Mouse (Mus musculus) heart, adult 2 months (tissue): ENCODE measurements around the gene Umad1. TPM values are rescaled to one million over a fixed set of nuclear protein-coding genes. Genes with fewer than 3 reads are reported as not detected.

Experiments
- DNase-seq, 2 experiments: peaks; one replicate each; pipeline ENCODE4 v3.0.0; 2021
- H3K27ac ChIP-seq: fragments of 200-600 bp; 2 replicates; pipeline ENCODE4 v1.8.1; 2022
- H3K27me3 ChIP-seq: fragments of 200-500 bp; 2 replicates; pipeline ENCODE4 v1.6.1; 2012; ENCODE audit warnings: mild to moderate bottlenecking, low read length, inconsistent platforms, mixed read lengths; ENCODE audit not compliant: control insufficient read depth, insufficient read depth
- H3K36me3 ChIP-seq: fragments of 200-500 bp; 2 replicates; pipeline ENCODE4 v1.6.1; 2012; ENCODE audit warnings: low read length, inconsistent platforms; ENCODE audit not compliant: control insufficient read depth, insufficient read depth
- H3K4me1 ChIP-seq: fragments of 200-500 bp; 2 replicates; pipeline ENCODE4 v1.6.1; 2011; ENCODE audit warnings: low read length; ENCODE audit not compliant: control insufficient read depth, insufficient read depth
- H3K4me3 ChIP-seq: fragments of 200-600 bp; 2 replicates; pipeline ENCODE4 v1.8.1; 2022
- H3K79me2 ChIP-seq: fragments of 200-500 bp; replicated peaks from 2 replicates; pipeline ENCODE4 v1.6.1; 2012; ENCODE audit warnings: mild to moderate bottlenecking, inconsistent platforms, low read length, moderate library complexity, mixed read lengths; ENCODE audit not compliant: control insufficient read depth, insufficient read depth
- H3K9ac ChIP-seq: fragments of 200-500 bp; 2 replicates; pipeline ENCODE4 v1.6.1; 2012; ENCODE audit warnings: low read depth, mild to moderate bottlenecking, control low read depth, inconsistent platforms, low read length, mixed read lengths
- CTCF ChIP-seq: fragments of 200-600 bp; IDR thresholded peaks from 2 replicates; pipeline ENCODE4 v1.8.1; 2022; ENCODE audit warnings: antibody characterized with exemption, mild to moderate bottlenecking, moderate library complexity
- EP300 ChIP-seq: fragments of 200-500 bp; IDR thresholded peaks from 2 replicates; pipeline ENCODE4 v1.6.1; 2011; ENCODE audit warnings: low read depth, low read length, control low read depth; ENCODE audit not compliant: insufficient read depth
- POLR2A ChIP-seq: fragments of 200-500 bp; IDR thresholded peaks from 2 replicates; pipeline ENCODE4 v1.6.1; 2011; ENCODE audit warnings: mild to moderate bottlenecking, low read depth, low read length, control low read depth; ENCODE audit not compliant: insufficient read depth
- WGBS: fragments of 180-500 bp; shearing (Covaris S2); methylation state at CpG from one replicate; pipeline ENCODE4 v1.1.7; 2018; 5-methylcytosine and 5-hydroxymethylcytosine counted together
- intact Hi-C: fragments of 180-260 bp; cut with DNase I; formaldehyde crosslinking; loops from one replicate; pipeline ENCODE4 v1.15.1; 2025
- polyA plus RNA-seq: library from polyadenylated mRNA; depleted of rRNA; stranded (reverse); fragments of >200 nt; gene quantifications from 2 replicates; pipeline ENCODE4 v1.2.3, GENCODE M21; 2012
- total RNA-seq, 2 experiments: library from RNA; stranded (reverse); gene quantifications; 2 replicates each; pipeline ENCODE4 v1.2.3; 2021

Umad1 gene
- total and polyA plus RNA-seq, 3 experiments = 7.3 to 14.0 (median 12.5) TPM

DNA sequence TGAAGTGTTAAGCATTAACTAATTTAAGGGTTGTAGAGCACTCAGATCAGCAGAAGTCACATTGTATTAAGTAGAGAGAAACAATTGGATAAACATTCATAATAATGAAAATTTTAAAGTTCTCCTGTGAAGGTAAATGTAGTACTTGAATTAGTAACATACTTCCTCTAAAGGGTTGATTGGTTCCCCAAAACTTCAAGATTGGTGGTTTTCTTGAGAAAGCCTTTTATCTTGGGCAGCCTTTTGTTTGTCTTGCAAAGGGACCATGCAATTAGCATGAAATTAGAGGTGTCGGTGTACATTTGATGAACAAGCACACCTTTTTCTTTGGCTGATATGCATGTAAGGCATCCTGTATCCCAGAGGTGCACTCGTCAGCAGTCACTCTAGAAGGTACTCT lies 131.8 kb downstream of the Umad1 start:
- no peak for DNase-seq
- H3K9ac ChIP-seq = no peak overlapping the region
- H3K27me3 ChIP-seq = no peaks in the 10 kb centered on the region
- no peaks in the 10 kb centered on the region for H3K79me2 ChIP-seq
- H3K36me3 ChIP-seq = no peaks in the 10 kb centered on the region
- intact Hi-C loops = no loop called here
- H3K27ac ChIP-seq = no peak overlapping the region
- TF ChIP-seq EP300 (no peak), POLR2A (no peak), CTCF (no peak)
- no peak overlapping the region for H3K4me3 ChIP-seq
- WGBS = 92% methylated on average over 2 of the region's 2 CpGs
- H3K4me1 ChIP-seq = no peaks in the 10 kb centered on the region

DNA sequence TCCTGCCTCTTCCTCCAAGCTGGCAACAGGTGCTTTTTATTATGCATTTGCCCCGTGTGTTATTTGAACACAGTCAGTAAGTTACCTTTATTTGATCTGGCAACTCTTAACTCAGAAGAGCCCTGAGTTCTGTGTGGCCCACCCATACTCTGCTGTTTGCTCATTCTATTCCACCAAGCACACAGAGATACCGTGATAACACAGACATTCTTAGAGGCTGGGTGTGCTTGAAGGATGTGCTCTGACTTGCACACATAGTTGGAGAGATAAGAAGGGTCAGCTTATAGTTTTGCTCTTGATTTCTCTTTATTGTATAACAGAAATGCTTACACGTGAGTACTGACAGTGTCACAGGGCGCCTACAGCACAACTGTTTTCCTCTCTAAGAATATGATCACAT lies 133.9 kb downstream of the Umad1 start:
- H3K27ac ChIP-seq = no peak overlapping the region
- no peaks in the 10 kb centered on the region for H3K36me3 ChIP-seq
- no peak for TF ChIP-seq CTCF
- no peak for TF ChIP-seq POLR2A
- no peak for TF ChIP-seq EP300
- H3K4me3 ChIP-seq = no peak overlapping the region
- H3K27me3 ChIP-seq = no peaks in the 10 kb centered on the region
- H3K9ac ChIP-seq = no peak overlapping the region
- H3K79me2 ChIP-seq = no peaks in the 10 kb centered on the region
- intact Hi-C loops = no loop called here
- DNase-seq = no peak
- WGBS = 73% methylated on average over 4 of the region's 4 CpGs
- H3K4me1 ChIP-seq = no peaks in the 10 kb centered on the region

GRCm38 (mm10) chr6:8394044-8394443 lies 135.0 kb downstream of the Umad1 start:
- TF ChIP-seq CTCF (no peak), POLR2A (no peak), EP300 (no peak)
- intact Hi-C loops = no loop called here
- H3K27ac ChIP-seq = no peak overlapping the region
- no peak overlapping the region for H3K4me3 ChIP-seq
- no peaks in the 10 kb centered on the region for H3K4me1 ChIP-seq
- DNase-seq = no peak
- H3K9ac ChIP-seq = no peak overlapping the region
- no peaks in the 10 kb centered on the region for H3K36me3 ChIP-seq
- no peaks in the 10 kb centered on the region for H3K79me2 ChIP-seq
- no peaks in the 10 kb centered on the region for H3K27me3 ChIP-seq

DNA sequence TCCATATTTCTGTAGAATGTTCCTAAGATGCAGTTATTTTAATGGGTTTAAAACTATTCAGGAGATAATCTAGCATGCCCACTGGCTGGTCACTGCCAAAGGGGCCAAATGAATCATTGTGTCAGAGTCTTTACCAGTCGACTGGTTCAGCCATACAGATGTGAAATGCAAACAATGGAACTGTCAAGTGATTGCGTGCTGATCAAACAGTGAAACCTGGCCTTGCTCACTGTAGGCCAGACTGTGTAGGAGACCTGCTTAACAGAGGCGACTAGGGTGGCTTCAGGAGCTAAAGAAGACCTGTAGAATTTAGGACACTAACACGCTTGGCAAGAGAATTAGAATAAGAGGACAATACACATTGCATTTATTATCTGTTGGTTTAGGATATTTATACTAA lies 136.0 kb downstream of the Umad1 start:
- WGBS = 75% methylated on average over 4 of the region's 4 CpGs
- intact Hi-C loops = no loop called here
- no peaks in the 10 kb centered on the region for H3K36me3 ChIP-seq

GRCm38 (mm10) chr6:8397252-8397651 lies 138.2 kb downstream of the Umad1 start:
- Histone ChIP-seq H3K9ac (no peak overlapping the region), H3K27ac (no peak overlapping the region), H3K4me3 (no peak overlapping the region), H3K36me3 (no peaks in the 10 kb centered on the region), H3K79me2 (no peaks in the 10 kb centered on the region), H3K27me3 (no peaks in the 10 kb centered on the region), H3K4me1 (no peaks in the 10 kb centered on the region)
- no peak for DNase-seq
- intact Hi-C loops = no loop called here
- TF ChIP-seq CTCF (no peak), POLR2A (no peak), EP300 (no peak)
- 91% methylated on average over 7 of the region's 7 CpGs for WGBS

More for the DNA sequence above, 136.0 kb downstream of the Umad1 start:
- H3K27ac ChIP-seq = no peak overlapping the region
- H3K4me1 ChIP-seq = no peaks in the 10 kb centered on the region
- H3K4me3 ChIP-seq = no peak overlapping the region
- TF ChIP-seq POLR2A = no peak
- TF ChIP-seq EP300 = no peak
- no peak for TF ChIP-seq CTCF
- no peak overlapping the region for H3K9ac ChIP-seq
- H3K27me3 ChIP-seq = no peaks in the 10 kb centered on the region
- H3K79me2 ChIP-seq = no peaks in the 10 kb centered on the region
- no peak for DNase-seq

DNA sequence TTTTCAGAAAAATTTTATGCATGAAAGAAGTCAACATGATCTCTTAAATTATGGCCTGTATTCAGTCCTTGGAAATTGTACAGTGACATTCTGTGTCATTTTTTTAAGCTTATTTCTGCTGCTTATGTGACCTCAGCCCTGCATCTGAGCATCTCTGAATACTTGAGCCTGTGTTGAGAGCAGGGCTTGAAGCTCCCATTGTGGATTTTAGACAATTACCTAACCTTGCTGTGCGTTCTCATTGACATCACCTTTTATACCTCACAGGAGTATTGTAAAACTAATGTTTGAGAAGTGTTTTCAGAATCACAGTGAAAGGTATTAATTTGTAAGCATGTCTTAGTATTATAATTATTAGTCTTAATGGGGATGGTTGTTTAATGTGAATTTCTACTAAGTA lies 140.6 kb downstream of the Umad1 start:
- Histone ChIP-seq H3K4me1 (no peaks in the 10 kb centered on the region), H3K4me3 (no peak overlapping the region), H3K79me2 (no peaks in the 10 kb centered on the region), H3K27me3 (no peaks in the 10 kb centered on the region), H3K27ac (no peak overlapping the region), H3K9ac (no peak overlapping the region), H3K36me3 (no peaks in the 10 kb centered on the region)
- no peak for TF ChIP-seq POLR2A
- no peak for TF ChIP-seq CTCF
- 96% methylated on average over 1 of the region's 1 CpGs for WGBS
- intact Hi-C loops = no loop called here
- no peak for DNase-seq

DNA sequence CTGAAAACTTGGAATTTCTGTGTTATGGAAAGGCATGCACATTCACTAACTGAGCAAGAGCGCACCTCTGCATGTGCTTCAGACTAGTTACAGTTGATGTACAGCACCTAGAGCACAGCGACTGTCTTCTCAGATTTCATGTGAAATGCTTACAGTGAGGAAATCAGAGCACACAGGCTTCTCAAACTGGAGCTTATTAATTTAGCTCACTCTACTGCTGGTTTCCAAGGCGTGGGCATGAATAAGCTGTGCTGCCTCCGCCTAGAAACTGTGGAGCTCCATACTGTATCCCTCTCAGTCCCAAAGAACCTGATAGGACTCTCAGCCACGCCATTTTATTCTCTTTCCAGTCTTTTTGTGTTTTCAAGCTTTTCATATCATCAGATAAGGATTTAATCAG lies 144.0 kb downstream of the Umad1 start:
- no peak for DNase-seq
- intact Hi-C loops = no loop called here

More for the DNA sequence above, 144.0 kb downstream of the Umad1 start:
- no peaks in the 10 kb centered on the region for H3K36me3 ChIP-seq
- H3K4me1 ChIP-seq = no peaks in the 10 kb centered on the region
- no peaks in the 10 kb centered on the region for H3K27me3 ChIP-seq
- H3K4me3 ChIP-seq = no peak overlapping the region
- no peak overlapping the region for H3K27ac ChIP-seq
- no peak overlapping the region for H3K9ac ChIP-seq
- 95% methylated on average over 5 of the region's 5 CpGs for WGBS
- TF ChIP-seq EP300 (no peak), CTCF (no peak), POLR2A (no peak)
- no peaks in the 10 kb centered on the region for H3K79me2 ChIP-seq
